Mouse (Mus musculus): ENCODE results near the gene Cd27.

Gene Cd27

GRCm38 (mm10) chr6:125244551-125244950, 7.7 kb upstream of the Cd27 start:
- DNase-seq: no peak

GRCm38 (mm10) chr6:125241566-125241965, 4.8 kb upstream of the Cd27 start:
- no peak for DNase-seq

- no peak for DNase-seq
Observed at GRCm38 (mm10) chr6:125240617-125241016, 3.8 kb upstream of the Cd27 start.

DNA sequence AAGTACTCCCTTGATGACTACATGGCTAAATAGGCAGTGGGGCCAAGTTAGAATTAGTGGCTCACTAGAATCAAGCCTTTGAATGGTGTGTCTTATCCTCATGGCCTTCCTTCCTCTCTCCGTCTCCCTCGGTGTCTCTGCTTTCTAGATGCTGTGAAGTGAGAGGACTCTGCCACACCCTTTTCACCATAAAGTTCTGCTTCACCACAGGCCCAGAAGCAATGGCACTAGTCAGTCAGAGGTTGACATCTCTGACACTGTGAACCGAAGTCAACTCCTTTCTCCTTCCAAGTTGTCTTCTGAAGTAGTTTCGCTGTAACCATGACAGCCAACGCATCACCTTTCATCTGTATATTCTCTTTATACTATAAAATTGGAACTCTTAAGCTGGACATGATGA, 2.7 kb upstream of the Cd27 start:
- no peak for DNase-seq

- no peak for DNase-seq
Observed at GRCm38 (mm10) chr6:125238396-125238795, 1.6 kb upstream of the Cd27 start.

GRCm38 (mm10) chr6:125237421-125237820, 611 bp upstream of the Cd27 start:
- DNase-seq: no peak

DNA sequence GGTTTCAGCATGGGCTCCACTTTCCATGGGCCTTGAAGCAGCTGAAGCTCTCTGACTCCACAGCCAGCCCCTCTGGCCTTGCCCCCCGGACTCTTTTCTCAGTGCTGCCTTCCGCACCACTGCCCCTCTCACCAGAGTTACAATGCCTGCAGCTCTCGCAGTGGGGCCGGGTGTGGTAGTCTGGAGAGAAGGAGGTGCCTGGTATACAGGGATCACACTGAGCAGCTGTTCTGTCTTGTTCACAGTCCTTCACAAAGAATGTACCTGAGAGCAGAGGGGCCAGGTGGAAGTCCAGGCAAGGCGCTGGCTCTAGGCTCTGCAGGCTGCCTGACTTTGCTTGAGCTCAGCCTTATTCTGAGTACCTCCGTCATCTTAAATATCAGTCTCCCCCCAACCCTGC, 469 bp downstream of the Cd27 start:
- no peak for DNase-seq

- DNase-seq: no peak
Observed at GRCm38 (mm10) chr6:125234520-125234828, 2.3 kb downstream of the Cd27 start.

DNA sequence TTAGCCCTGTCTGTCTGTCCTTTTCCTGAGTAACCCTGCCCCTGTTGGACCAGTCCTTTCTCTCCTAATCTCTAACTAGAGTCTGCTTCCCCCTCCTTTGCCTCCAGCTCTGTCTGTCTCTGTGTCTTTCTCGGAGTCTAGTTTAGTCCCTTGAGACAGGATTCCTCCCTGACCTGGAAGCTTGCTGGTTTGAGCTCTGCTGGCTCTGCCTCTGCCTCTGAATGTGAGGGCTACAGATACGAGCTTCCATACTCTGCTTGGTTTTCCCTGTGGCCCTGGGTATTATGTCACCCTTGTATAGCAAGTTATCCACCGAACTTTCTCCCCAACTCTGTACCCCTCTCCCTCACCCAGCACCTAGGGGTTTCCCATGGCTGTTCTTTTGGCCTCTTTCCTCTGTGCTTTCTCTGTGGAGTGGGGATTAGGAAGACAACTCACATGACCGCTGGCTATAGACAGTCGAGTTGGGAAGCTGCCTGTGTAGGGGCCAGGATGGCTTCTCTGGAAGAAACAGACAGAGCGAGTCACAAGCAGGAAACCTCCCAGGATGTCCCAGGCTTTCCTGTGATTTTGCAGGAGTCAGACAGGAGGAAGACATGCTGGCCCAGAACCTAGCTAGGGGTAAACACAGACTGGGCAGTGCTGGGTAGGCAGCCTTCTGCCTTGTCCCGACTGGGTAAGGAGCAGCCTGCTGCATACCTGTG, 2.8 kb downstream of the Cd27 start:
- DNase-seq: no peak

DNA sequence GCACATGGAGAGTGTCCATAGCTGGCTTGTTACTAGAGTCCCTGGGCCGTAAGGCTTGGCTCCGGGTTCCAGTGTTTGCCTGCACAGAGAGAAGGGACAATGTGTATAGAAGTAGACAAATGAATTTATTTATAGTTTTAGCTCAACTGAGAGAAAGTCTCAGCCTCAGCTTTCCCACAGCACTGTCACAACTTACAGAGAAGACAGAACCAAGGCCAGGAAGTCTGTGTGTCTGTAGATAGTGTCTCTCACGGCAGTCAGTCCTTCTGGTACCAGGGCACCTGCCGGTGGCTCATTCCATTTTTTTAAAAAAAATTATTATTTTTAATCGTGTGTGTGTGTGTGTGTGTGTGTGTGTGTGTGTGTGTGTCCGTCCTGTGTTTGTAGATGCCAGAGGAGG, 4.3 kb downstream of the Cd27 start:
- no peak for DNase-seq

- no peak for DNase-seq
Observed at GRCm38 (mm10) chr6:125232045-125232437, 4.8 kb downstream of the Cd27 start.

DNA sequence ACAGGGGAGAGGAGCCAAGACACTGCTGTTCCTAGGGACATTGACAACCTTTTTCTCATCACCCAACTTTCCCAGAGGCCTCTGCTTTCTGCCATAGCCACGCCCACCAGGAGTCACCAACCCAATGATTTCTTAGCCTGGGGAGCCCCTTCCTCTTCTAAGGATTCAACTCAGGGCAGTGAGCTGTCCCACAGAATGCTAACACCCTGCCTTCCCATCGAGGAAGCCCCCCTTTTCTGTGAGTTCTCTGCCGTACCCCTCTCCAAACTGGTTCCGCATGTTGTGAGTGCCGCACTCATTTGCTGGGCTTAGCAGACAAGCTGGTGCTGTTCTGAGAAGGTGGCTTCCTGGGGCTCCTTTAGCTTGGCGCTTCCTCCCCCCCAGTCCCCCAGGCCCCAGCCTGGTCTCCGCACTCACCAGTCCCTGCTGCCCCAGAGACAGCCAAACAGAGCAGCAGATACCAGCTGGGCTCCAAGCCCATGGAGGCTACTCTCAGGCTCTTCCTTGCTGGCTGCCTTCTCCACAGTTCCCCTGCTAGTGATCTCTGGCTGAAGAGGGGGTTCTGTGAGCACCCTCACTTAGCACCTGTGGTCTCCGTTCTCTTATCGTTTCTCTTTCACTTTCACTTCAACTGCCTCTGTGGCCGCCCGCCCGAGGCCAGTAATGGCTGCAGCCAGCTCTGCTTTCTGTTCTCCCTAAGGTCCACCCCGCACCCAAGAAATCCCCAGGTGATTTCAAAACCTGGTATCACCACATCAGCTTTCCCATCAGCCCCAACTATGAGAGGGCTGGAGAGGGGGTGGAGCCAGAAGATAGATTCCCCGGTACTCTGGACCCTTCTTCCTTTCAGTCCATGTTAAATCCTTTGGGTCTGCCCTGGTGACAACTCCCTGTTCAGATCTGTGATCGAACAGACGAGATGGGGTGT, 5.4 kb downstream of the Cd27 start, which contains the start of gene Tapbpl:
TSS of gene Tapbpl (minus strand) at position 744 of the 928 bp plus-strand sequence.
- peak; percentile 47 for DNase-seq

GRCm38 (mm10) chr6:125230571-125230970, 6.2 kb downstream of the Cd27 start:
- DNase-seq: no peak

DNA sequence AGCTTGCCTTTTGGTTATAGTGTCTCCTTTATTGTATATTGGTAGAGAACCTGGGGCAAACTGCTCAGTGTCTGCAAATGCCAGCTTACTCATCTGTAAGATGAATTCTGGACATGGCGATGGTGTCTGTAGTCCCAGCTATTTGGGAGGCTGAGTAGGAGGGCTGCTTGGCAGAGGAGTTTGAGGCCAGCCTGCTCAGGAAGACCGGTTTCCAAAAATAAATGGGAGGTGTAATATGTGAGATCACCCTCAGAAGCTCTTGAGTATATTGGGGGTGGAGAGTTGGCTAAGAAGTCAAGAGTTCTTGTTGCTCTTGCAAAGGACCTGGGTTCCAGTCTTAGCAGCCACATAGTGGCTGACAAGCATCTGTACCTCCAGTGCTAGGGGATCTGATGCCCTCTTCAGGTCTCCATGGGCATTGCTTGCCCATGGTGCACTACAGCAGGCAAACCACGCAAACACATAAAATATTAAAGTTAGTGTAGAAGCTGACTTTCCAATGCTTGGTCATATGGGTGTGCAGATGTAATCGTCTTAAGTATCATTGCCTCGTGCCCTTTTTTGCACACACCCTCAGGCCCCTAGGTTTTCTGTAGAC, 11.2 kb downstream of the Cd27 start:
- DNase-seq: no peak

DNA sequence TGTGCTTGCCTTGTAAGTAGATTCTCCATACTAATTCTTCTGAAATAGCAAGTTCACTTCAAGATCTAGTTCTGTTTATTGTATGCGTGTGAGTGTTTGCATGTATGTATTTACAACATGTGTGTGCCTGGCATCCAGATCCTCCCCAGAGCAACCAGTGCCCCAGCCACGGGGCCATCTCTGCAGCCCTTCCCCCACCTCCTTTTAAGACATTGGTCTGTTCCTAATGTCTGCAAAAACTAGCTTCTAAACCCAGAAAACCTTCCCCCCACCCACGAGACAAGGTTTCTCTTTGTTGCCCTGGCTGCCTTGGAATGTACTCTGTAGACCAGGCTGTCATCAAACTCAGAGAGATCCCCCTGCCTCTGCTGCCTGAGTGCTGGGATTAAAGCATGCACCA, 14.2 kb downstream of the Cd27 start:
- no peak for DNase-seq

GRCm38 (mm10) chr6:125222146-125222545, 14.7 kb downstream of the Cd27 start:
- DNase-seq: no peak

- DNase-seq: no peak
Observed at GRCm38 (mm10) chr6:125221115-125221745, 15.6 kb downstream of the Cd27 start.

GRCm38 (mm10) chr6:125218963-125219362, 17.8 kb downstream of the Cd27 start:
- DNase-seq: peak; percentile 59

GRCm38 (mm10) chr6:125217899-125218298, 18.9 kb downstream of the Cd27 start:
- DNase-seq: no peak

DNA sequence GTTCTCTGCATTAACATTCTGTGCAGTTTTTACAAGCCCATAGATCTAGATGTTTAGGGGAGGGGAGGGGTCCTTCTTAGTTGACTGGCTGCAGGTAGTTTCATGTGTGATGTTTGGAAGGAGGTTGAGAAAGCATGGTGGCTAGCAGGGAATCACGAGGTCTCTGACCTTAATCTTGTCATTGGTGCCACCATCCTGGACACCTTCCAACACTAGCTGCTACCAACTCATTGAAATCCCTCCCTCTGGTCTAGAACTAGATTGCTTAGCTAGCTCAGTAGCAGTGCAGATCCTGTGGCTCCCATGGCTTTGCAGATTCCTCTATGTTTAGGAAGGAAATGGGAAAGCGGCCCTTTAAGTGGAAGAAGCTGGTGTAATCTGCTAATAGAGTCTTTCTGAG, 19.9 kb downstream of the Cd27 start:
- no peak for DNase-seq

GRCm38 (mm10) chr6:125215148-125215954, 21.5 kb downstream of the Cd27 start, which contains the start of gene Vamp1:
TSS of gene Vamp1 (plus strand) at chr6:125215551.
- peak; percentile 97 for DNase-seq

DNA sequence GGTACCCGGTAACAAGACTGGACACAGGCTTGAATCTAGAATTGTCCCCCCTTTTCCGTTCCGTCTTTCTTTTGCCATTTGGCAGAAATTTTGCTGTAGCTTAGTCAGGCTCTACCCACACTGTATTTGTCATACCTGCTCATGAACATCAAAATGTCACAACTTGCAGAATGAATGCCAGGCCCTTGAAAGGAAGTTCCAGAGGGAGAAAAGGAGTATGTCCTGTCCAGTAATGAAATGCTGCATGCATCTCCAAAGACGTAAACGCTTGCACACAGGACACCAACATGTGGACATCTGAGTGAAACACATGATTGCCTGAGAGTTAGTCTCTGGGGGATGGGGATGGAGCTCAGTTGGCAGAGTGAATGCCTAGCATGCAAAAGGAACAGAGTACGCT, 23.1 kb downstream of the Cd27 start:
- no peak for DNase-seq
